Mouse (Mus musculus): ENCODE data around the gene Olfr1170.

Gene Olfr1170
- long read RNA-seq, experiment 1 = 0 reads
- long read RNA-seq, experiment 2 = 0 reads

DNA sequence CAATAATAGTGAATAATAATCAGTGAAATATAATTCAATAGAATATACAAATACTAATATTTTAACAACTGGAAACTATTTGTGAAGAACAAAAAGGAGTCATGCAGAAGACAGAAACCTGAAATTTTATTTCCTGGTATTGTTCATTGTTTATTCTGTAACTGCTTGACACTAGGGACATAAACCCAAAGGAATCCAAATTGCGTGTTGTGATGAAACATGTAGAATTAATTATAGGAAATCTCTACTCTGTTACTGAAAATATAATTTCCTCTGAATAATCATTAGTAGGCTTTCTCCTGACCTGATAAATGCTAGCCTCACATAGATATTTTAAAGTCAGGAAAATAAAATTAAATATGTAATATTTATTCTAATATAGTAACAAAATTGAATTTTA is at the start of gene Olfr1170:
Olfr1170 (minus strand) TSS at position 101 of the 400 bp plus-strand sequence.
- intact Hi-C loops (cut with DNase I) = no loop called here

DNA sequence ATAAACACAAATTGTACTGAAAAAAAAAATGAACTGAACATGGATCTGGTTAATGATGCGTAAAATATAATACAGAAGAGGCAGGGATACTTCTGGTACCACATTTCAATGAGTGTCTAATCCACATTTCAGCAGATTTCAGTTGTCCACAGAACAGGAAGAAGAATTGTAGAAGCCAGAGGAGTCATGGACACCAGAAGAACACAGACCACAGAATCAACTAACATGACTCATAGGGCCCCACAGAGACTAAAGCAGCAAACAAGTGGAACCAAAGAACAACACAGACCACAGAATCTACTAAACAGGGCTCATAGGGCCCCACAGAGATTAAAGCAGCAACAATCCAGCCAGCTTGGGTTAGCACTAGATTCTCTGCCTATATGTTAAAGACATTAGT is 7.3 kb downstream of the Olfr1170 start:
- intact Hi-C loops (cut with DNase I) = no loop called here

DNA sequence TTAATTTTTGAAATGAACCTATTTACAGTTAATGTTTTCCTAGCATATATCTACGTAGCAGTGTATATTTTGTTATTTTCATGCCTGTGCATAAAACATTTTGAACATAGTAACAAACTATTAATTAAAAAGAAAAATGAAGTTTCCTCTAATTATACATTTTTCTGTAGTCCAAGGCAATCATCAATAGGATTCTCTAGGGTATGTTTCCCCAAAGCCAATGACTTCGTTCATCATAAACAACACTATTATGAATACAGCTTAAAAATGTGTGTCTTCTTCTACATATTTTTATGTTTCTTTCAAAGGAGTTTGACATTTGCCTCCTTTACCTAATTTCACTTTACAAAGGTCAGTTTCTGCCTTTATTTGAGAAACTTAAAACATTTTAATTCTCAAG is 46.6 kb downstream of the Olfr1170 start, which contains the start of gene Olfr1168:
Olfr1168 (plus strand) TSS at position 301 of the 400 bp plus-strand sequence.
- intact Hi-C loops (cut with DNase I) = no loop called here

All from adrenal gland (tissue).